Mouse (Mus musculus): Measurements from ENCODE around the gene Bcl6b.

DNA sequence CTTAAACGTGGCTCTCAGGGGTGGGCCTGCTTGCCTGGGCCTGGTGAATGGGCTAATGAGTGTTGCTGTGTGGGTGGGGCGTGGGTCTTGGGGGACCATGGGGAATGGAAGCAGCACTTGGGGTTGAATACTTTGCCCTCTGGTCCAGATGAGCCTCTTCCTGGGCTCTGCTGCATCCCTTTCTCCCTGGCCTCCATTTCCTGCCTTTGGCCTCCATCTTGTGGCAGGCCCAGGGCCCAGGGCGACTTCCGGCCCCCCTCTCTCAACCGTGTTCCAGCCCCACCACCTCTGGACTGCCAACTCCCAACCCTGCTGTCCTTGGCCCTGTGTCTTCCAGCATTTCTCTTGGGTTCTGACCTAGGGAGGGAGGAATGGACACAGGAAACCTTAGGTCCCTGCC lies 4.4 kb upstream of the Bcl6b start:
- no peak for TF ChIP-seq CTCF (IDR thresholded peaks at IDR 0.05; ENCODE audit: low read depth)
- no peak for TF ChIP-seq EP300 (optimal IDR thresholded peaks at IDR 0.05)

All from stomach, postnatal 0 days (tissue).